Mouse (Mus musculus) retina, postnatal 1 day (tissue): Measurements from ENCODE around the gene Rab3gap1.

ENCODE experiments used
- DNase-seq: peaks from one replicate; pipeline ENCODE4 v3.0.0-alpha.2; 2012

Gene Rab3gap1

GRCm38 (mm10) chr1:127868300-127869261, at the start of gene Rab3gap1:
Gene Rab3gap1 (plus strand): TSS chr1:127868773.
- peak; percentile 91 for DNase-seq

GRCm38 (mm10) chr1:127827325-127827724, 41.2 kb upstream of the Rab3gap1 start:
- peak; percentile 67 for DNase-seq

GRCm38 (mm10) chr1:127830215-127830921, 38.2 kb upstream of the Rab3gap1 start:
- no peak for DNase-seq

GRCm38 (mm10) chr1:127833714-127834113, 34.9 kb upstream of the Rab3gap1 start:
- DNase-seq, result no peak

GRCm38 (mm10) chr1:127834202-127834601, 34.4 kb upstream of the Rab3gap1 start:
- DNase-seq, result no peak

GRCm38 (mm10) chr1:127836619-127837018, 32.0 kb upstream of the Rab3gap1 start:
- DNase-seq, result no peak

- DNase-seq, result no peak
Observed at GRCm38 (mm10) chr1:127838602-127839001, 30.0 kb upstream of the Rab3gap1 start.

- no peak for DNase-seq
Observed at GRCm38 (mm10) chr1:127845472-127845871, 23.1 kb upstream of the Rab3gap1 start.

- no peak for DNase-seq
Observed at GRCm38 (mm10) chr1:127850075-127850610, 18.4 kb upstream of the Rab3gap1 start.

GRCm38 (mm10) chr1:127854486-127855222, 13.9 kb upstream of the Rab3gap1 start, which contains the start of gene Map3k19:
Gene Map3k19 (minus strand): TSS chr1:127855031.
- no peak for DNase-seq

GRCm38 (mm10) chr1:127858945-127859648, 9.5 kb upstream of the Rab3gap1 start:
- no peak for DNase-seq

- no peak for DNase-seq
Observed at GRCm38 (mm10) chr1:127859799-127860400, 8.7 kb upstream of the Rab3gap1 start.

- no peak for DNase-seq
Observed at GRCm38 (mm10) chr1:127860492-127860891, 8.1 kb upstream of the Rab3gap1 start.

GRCm38 (mm10) chr1:127861900-127862299, 6.7 kb upstream of the Rab3gap1 start:
- no peak for DNase-seq

- peak; percentile 25 for DNase-seq
Observed at GRCm38 (mm10) chr1:127863806-127864205, 4.8 kb upstream of the Rab3gap1 start.

GRCm38 (mm10) chr1:127869276-127869675, 703 bp downstream of the Rab3gap1 start:
- peak; percentile 2 for DNase-seq

GRCm38 (mm10) chr1:127899401-127899800, 30.8 kb downstream of the Rab3gap1 start:
- DNase-seq, result no peak

- no peak for DNase-seq
Observed at GRCm38 (mm10) chr1:127904774-127905385, 36.3 kb downstream of the Rab3gap1 start.

GRCm38 (mm10) chr1:127913116-127913515, 44.5 kb downstream of the Rab3gap1 start:
- DNase-seq, result no peak

GRCm38 (mm10) chr1:127915316-127915715, 46.7 kb downstream of the Rab3gap1 start:
- no peak for DNase-seq

GRCm38 (mm10) chr1:127915802-127916201, 47.2 kb downstream of the Rab3gap1 start:
- DNase-seq, result no peak
